Mouse (Mus musculus): ENCODE measurements around the gene Aarsd1. TPM values are rescaled to one million over a fixed set of nuclear protein-coding genes. Genes with fewer than 3 reads are reported as not detected.

Aarsd1 gene
- polyA plus RNA-seq, 1 experiment = 29.2 TPM

GRCm38 (mm10) chr11:101424105-101424851 lies 6.9 kb upstream of the Aarsd1 start, which contains the start of gene Gm27029:
Gene Gm27029, minus strand, starts transcription at chr11:101424796.
- H3K36me3 ChIP-seq (ENCODE audit: control insufficient read depth, insufficient read depth, low read length) = no peaks in the 10 kb centered on the region
- no peaks in the 10 kb centered on the region for H3K27me3 ChIP-seq (replicated peaks; ENCODE audit: control insufficient read depth, insufficient read depth, low read length)
- H3K4me3 ChIP-seq (ENCODE audit: insufficient read depth, low read depth, low read length) = peak within 1 kb of the TSS; percentile 87
- 6% methylated on average over 23 of the region's 23 CpGs for WGBS
- DNase-seq = no peak
- TF ChIP-seq POLR2A (IDR thresholded peaks at IDR 0.05; ENCODE audit: low read depth, low read length) (no peak), CTCF (conservative IDR thresholded peaks at IDR 0.05; ENCODE audit: insufficient read depth, insufficient read length, low read depth, low read length) (no peak)
- peaks cover 18% of the 10 kb centered on the region for H3K4me1 ChIP-seq (ENCODE audit: control insufficient read depth, insufficient read depth, low read length)
- H3K27ac ChIP-seq (ENCODE audit: insufficient read depth, low read depth, low read length) = peak within 1 kb of the TSS; percentile 78

GRCm38 (mm10) chr11:101420148-101420547 lies 2.7 kb upstream of the Aarsd1 start:
- Histone ChIP-seq H3K27ac (ENCODE audit: insufficient read depth, low read depth, low read length) (no peak overlapping the region), H3K4me3 (ENCODE audit: insufficient read depth, low read depth, low read length) (no peak overlapping the region), H3K27me3 (replicated peaks; ENCODE audit: control insufficient read depth, insufficient read depth, low read length) (no peaks in the 10 kb centered on the region), H3K36me3 (ENCODE audit: control insufficient read depth, insufficient read depth, low read length) (no peaks in the 10 kb centered on the region), H3K4me1 (ENCODE audit: control insufficient read depth, insufficient read depth, low read length) (peaks cover 16% of the 10 kb centered on the region)
- DNase-seq = no peak
- 88% methylated on average over 5 of the region's 5 CpGs for WGBS
- TF ChIP-seq CTCF (conservative IDR thresholded peaks at IDR 0.05; ENCODE audit: insufficient read depth, insufficient read length, low read depth, low read length) (no peak), POLR2A (IDR thresholded peaks at IDR 0.05; ENCODE audit: low read depth, low read length) (no peak)

GRCm38 (mm10) chr11:101419610-101420009 lies 2.2 kb upstream of the Aarsd1 start:
- WGBS = 49% methylated on average over 3 of the region's 3 CpGs
- no peaks in the 10 kb centered on the region for H3K36me3 ChIP-seq (ENCODE audit: control insufficient read depth, insufficient read depth, low read length)
- no peaks in the 10 kb centered on the region for H3K27me3 ChIP-seq (replicated peaks; ENCODE audit: control insufficient read depth, insufficient read depth, low read length)
- H3K4me1 ChIP-seq (ENCODE audit: control insufficient read depth, insufficient read depth, low read length) = peaks cover 16% of the 10 kb centered on the region
- no peak overlapping the region for H3K27ac ChIP-seq (ENCODE audit: insufficient read depth, low read depth, low read length)
- DNase-seq = no peak
- TF ChIP-seq CTCF (conservative IDR thresholded peaks at IDR 0.05; ENCODE audit: insufficient read depth, insufficient read length, low read depth, low read length) (no peak), POLR2A (IDR thresholded peaks at IDR 0.05; ENCODE audit: low read depth, low read length) (no peak)
- no peak overlapping the region for H3K4me3 ChIP-seq (ENCODE audit: insufficient read depth, low read depth, low read length)

GRCm38 (mm10) chr11:101418991-101419390 lies 1.6 kb upstream of the Aarsd1 start:
- Histone ChIP-seq H3K4me3 (ENCODE audit: insufficient read depth, low read depth, low read length) (no peak overlapping the region), H3K27ac (ENCODE audit: insufficient read depth, low read depth, low read length) (no peak overlapping the region), H3K36me3 (ENCODE audit: control insufficient read depth, insufficient read depth, low read length) (no peaks in the 10 kb centered on the region), H3K4me1 (ENCODE audit: control insufficient read depth, insufficient read depth, low read length) (peaks cover 12% of the 10 kb centered on the region), H3K27me3 (replicated peaks; ENCODE audit: control insufficient read depth, insufficient read depth, low read length) (no peaks in the 10 kb centered on the region)
- no peak for DNase-seq
- WGBS = 69% methylated on average over 6 of the region's 6 CpGs
- TF ChIP-seq CTCF (conservative IDR thresholded peaks at IDR 0.05; ENCODE audit: insufficient read depth, insufficient read length, low read depth, low read length) = no peak
- TF ChIP-seq POLR2A (IDR thresholded peaks at IDR 0.05; ENCODE audit: low read depth, low read length) = no peak

GRCm38 (mm10) chr11:101416433-101417100 lies 848 bp downstream of the Aarsd1 start:
- no peak for TF ChIP-seq CTCF (conservative IDR thresholded peaks at IDR 0.05; ENCODE audit: insufficient read depth, insufficient read length, low read depth, low read length)
- TF ChIP-seq POLR2A (IDR thresholded peaks at IDR 0.05; ENCODE audit: low read depth, low read length) = no peak
- Histone ChIP-seq H3K4me1 (ENCODE audit: control insufficient read depth, insufficient read depth, low read length) (peaks cover 9% of the 10 kb centered on the region; the same call in 1 of the 2 replicates), H3K4me3 (ENCODE audit: insufficient read depth, low read depth, low read length) (peak overlapping the region; percentile 91), H3K27me3 (replicated peaks; ENCODE audit: control insufficient read depth, insufficient read depth, low read length) (no peaks in the 10 kb centered on the region), H3K27ac (ENCODE audit: insufficient read depth, low read depth, low read length) (no peak overlapping the region), H3K36me3 (ENCODE audit: control insufficient read depth, insufficient read depth, low read length) (no peaks in the 10 kb centered on the region)
- DNase-seq = peak; percentile 25
- WGBS = 2% methylated on average over 11 of the region's 11 CpGs

GRCm38 (mm10) chr11:101415306-101415705 lies 2.1 kb downstream of the Aarsd1 start:
- peaks cover 2% of the 10 kb centered on the region; the same call in 1 of the 2 replicates for H3K36me3 ChIP-seq (ENCODE audit: control insufficient read depth, insufficient read depth, low read length)
- 75% methylated on average over 2 of the region's 2 CpGs for WGBS
- TF ChIP-seq CTCF (conservative IDR thresholded peaks at IDR 0.05; ENCODE audit: insufficient read depth, insufficient read length, low read depth, low read length) (no peak), POLR2A (IDR thresholded peaks at IDR 0.05; ENCODE audit: low read depth, low read length) (no peak)
- peaks cover 9% of the 10 kb centered on the region; the same call in 1 of the 2 replicates for H3K4me1 ChIP-seq (ENCODE audit: control insufficient read depth, insufficient read depth, low read length)
- no peaks in the 10 kb centered on the region for H3K27me3 ChIP-seq (replicated peaks; ENCODE audit: control insufficient read depth, insufficient read depth, low read length)
- no peak overlapping the region for H3K27ac ChIP-seq (ENCODE audit: insufficient read depth, low read depth, low read length)
- DNase-seq = no peak
- H3K4me3 ChIP-seq (ENCODE audit: insufficient read depth, low read depth, low read length) = no peak overlapping the region

GRCm38 (mm10) chr11:101395110-101395509 lies 22.3 kb downstream of the Aarsd1 start:
- WGBS = under 1% methylated on average over 8 of the region's 8 CpGs
- Histone ChIP-seq H3K4me3 (ENCODE audit: insufficient read depth, low read depth, low read length) (no peak overlapping the region), H3K36me3 (ENCODE audit: control insufficient read depth, insufficient read depth, low read length) (no peaks in the 10 kb centered on the region), H3K27ac (ENCODE audit: insufficient read depth, low read depth, low read length) (no peak overlapping the region; the same call in 1 of the 2 replicates), H3K4me1 (ENCODE audit: control insufficient read depth, insufficient read depth, low read length) (peaks cover 6% of the 10 kb centered on the region), H3K27me3 (replicated peaks; ENCODE audit: control insufficient read depth, insufficient read depth, low read length) (no peaks in the 10 kb centered on the region)
- TF ChIP-seq POLR2A (IDR thresholded peaks at IDR 0.05; ENCODE audit: low read depth, low read length) (no peak), CTCF (conservative IDR thresholded peaks at IDR 0.05; ENCODE audit: insufficient read depth, insufficient read length, low read depth, low read length) (peak; percentile 98)
- peak; percentile 92 for DNase-seq
